Mouse (Mus musculus) kidney, adult 2 months (tissue): Measurements from ENCODE around the gene Kif4. TPM values are rescaled to one million over a fixed set of nuclear protein-coding genes. Genes with fewer than 3 reads are reported as not detected.

Experiments
- DNase-seq: peaks from one replicate; pipeline ENCODE4 v3.0.0; 2021
- H3K27ac ChIP-seq: fragments of 200-500 bp; 2 replicates; pipeline ENCODE4 v1.5.1; 2012; ENCODE audit warnings: low read depth, low read length, control low read depth, inconsistent platforms; ENCODE audit not compliant: insufficient read depth
- H3K27me3 ChIP-seq: fragments of 200-500 bp; replicated peaks from 2 replicates; pipeline ENCODE4 v1.6.1; 2012; ENCODE audit warnings: mild to moderate bottlenecking, moderate library complexity, low read length, inconsistent platforms; ENCODE audit not compliant: control insufficient read depth, insufficient read depth
- H3K36me3 ChIP-seq: fragments of 200-500 bp; 2 replicates; pipeline ENCODE4 v1.6.1; 2012; ENCODE audit warnings: mild to moderate bottlenecking, moderate library complexity, low read length, inconsistent platforms; ENCODE audit not compliant: control insufficient read depth, insufficient read depth
- H3K4me1 ChIP-seq: fragments of 200-500 bp; 2 replicates; pipeline ENCODE4 v1.6.1; 2011; ENCODE audit warnings: low read length; ENCODE audit not compliant: control insufficient read depth, insufficient read depth
- H3K4me3 ChIP-seq: fragments of 200-500 bp; 2 replicates; pipeline ENCODE4 v1.5.1; 2011; ENCODE audit warnings: mild to moderate bottlenecking, low read depth, low read length, control low read depth; ENCODE audit not compliant: insufficient read depth
- CTCF ChIP-seq: fragments of 200-500 bp; conservative IDR thresholded peaks from 2 replicates; pipeline ENCODE4 v1.5.1; 2011; ENCODE audit warnings: low read depth, mild to moderate bottlenecking, control low read depth, low read length, moderate library complexity, mixed read lengths; ENCODE audit not compliant: insufficient read depth, insufficient read length
- POLR2A ChIP-seq: fragments of 200-500 bp; IDR thresholded peaks from one replicate; pipeline ENCODE4 v1.6.1; 2011; ENCODE audit warnings: low read depth, low read length, control low read depth
- WGBS: fragments of 180-500 bp; shearing (Covaris S2); methylation state at CpG from one replicate; pipeline ENCODE4 v1.1.7; 2018; 5-methylcytosine and 5-hydroxymethylcytosine counted together
- polyA plus RNA-seq: library from polyadenylated mRNA; depleted of rRNA; stranded (reverse); fragments of >200 nt; gene quantifications from 2 replicates; pipeline ENCODE4 v1.2.3, GENCODE M21; 2012

The Kif4 gene
- polyA plus RNA-seq, 1 experiment = 0.11 TPM

GRCm38 (mm10) chrX:100678204-100678603 is 52.7 kb downstream of the Kif4 start:
- no peaks in the 10 kb centered on the region for H3K27me3 ChIP-seq
- 88% methylated on average over 3 of the region's 3 CpGs for WGBS
- H3K4me1 ChIP-seq = no peaks in the 10 kb centered on the region
- DNase-seq = no peak
- no peak overlapping the region for H3K27ac ChIP-seq
- no peak overlapping the region for H3K4me3 ChIP-seq
- no peaks in the 10 kb centered on the region for H3K36me3 ChIP-seq
- no peak for TF ChIP-seq CTCF
- TF ChIP-seq POLR2A = no peak

- no peak for TF ChIP-seq POLR2A
- no peak for TF ChIP-seq CTCF
- Histone ChIP-seq H3K27me3 (no peaks in the 10 kb centered on the region), H3K4me3 (no peak overlapping the region), H3K36me3 (no peaks in the 10 kb centered on the region), H3K27ac (no peak overlapping the region), H3K4me1 (no peaks in the 10 kb centered on the region)
- WGBS = 41% methylated on average over 3 of the region's 3 CpGs
- peak; percentile 4 for DNase-seq
Measured at GRCm38 (mm10) chrX:100686527-100686926, 61.0 kb downstream of the Kif4 start.

GRCm38 (mm10) chrX:100687360-100688032 is 62.0 kb downstream of the Kif4 start:
- 68% methylated on average over 6 of the region's 6 CpGs for WGBS
- H3K36me3 ChIP-seq = no peaks in the 10 kb centered on the region
- TF ChIP-seq CTCF (no peak), POLR2A (no peak)
- H3K27me3 ChIP-seq = no peaks in the 10 kb centered on the region
- H3K4me3 ChIP-seq = no peak overlapping the region
- peak; percentile 6 for DNase-seq
- H3K4me1 ChIP-seq = no peaks in the 10 kb centered on the region
- H3K27ac ChIP-seq = no peak overlapping the region

GRCm38 (mm10) chrX:100688033-100688370 is 62.5 kb downstream of the Kif4 start:
- WGBS = 62% methylated on average over 5 of the region's 5 CpGs
- no peak for DNase-seq
- Histone ChIP-seq H3K27ac (no peak overlapping the region), H3K4me1 (no peaks in the 10 kb centered on the region), H3K36me3 (no peaks in the 10 kb centered on the region), H3K27me3 (no peaks in the 10 kb centered on the region), H3K4me3 (no peak overlapping the region)
- TF ChIP-seq POLR2A = no peak
- no peak for TF ChIP-seq CTCF

GRCm38 (mm10) chrX:100696776-100697175 is 71.2 kb downstream of the Kif4 start:
- H3K4me1 ChIP-seq = no peaks in the 10 kb centered on the region
- WGBS = 99% methylated on average over 4 of the region's 4 CpGs
- no peaks in the 10 kb centered on the region for H3K36me3 ChIP-seq
- H3K27ac ChIP-seq = no peak overlapping the region
- no peaks in the 10 kb centered on the region for H3K27me3 ChIP-seq
- TF ChIP-seq POLR2A (no peak), CTCF (no peak)
- no peak overlapping the region for H3K4me3 ChIP-seq
- no peak for DNase-seq

GRCm38 (mm10) chrX:100708032-100708431 is 82.5 kb downstream of the Kif4 start:
- no peak for TF ChIP-seq CTCF
- no peaks in the 10 kb centered on the region for H3K27me3 ChIP-seq
- no peak overlapping the region for H3K4me3 ChIP-seq
- peak; percentile 77 for DNase-seq
- peak overlapping the region; percentile 64 for H3K27ac ChIP-seq
- no peaks in the 10 kb centered on the region for H3K4me1 ChIP-seq
- no peaks in the 10 kb centered on the region for H3K36me3 ChIP-seq
- WGBS = 70% methylated on average over 6 of the region's 6 CpGs

- Histone ChIP-seq H3K4me1 (no peaks in the 10 kb centered on the region), H3K27me3 (no peaks in the 10 kb centered on the region), H3K27ac (no peak overlapping the region), H3K36me3 (no peaks in the 10 kb centered on the region), H3K4me3 (no peak overlapping the region)
- 95% methylated on average over 6 of the region's 6 CpGs for WGBS
- no peak for DNase-seq
- no peak for TF ChIP-seq POLR2A
- no peak for TF ChIP-seq CTCF
Measured at GRCm38 (mm10) chrX:100716173-100716572, 90.6 kb downstream of the Kif4 start.

GRCm38 (mm10) chrX:100728947-100729346 is 103.4 kb downstream of the Kif4 start:
- peak; percentile 49 for DNase-seq
- Histone ChIP-seq H3K4me1 (no peaks in the 10 kb centered on the region), H3K4me3 (no peak overlapping the region), H3K27me3 (no peaks in the 10 kb centered on the region), H3K36me3 (no peaks in the 10 kb centered on the region), H3K27ac (no peak overlapping the region)
- WGBS = 0% methylated on average over 1 of the region's 1 CpGs
- TF ChIP-seq POLR2A (no peak), CTCF (no peak)
